Mouse (Mus musculus): ENCODE results near the gene Fut7. TPM values are rescaled to one million over a fixed set of nuclear protein-coding genes. Genes with fewer than 3 reads are reported as not detected.

The Fut7 gene
- total and polyA plus RNA-seq, 3 experiments: 0.08 to 0.21 TPM; not detected in 1

GRCm38 (mm10) chr2:25442682-25443081, 19.6 kb downstream of the Fut7 start:
- H3K27ac ChIP-seq (ENCODE audit: control insufficient read depth, low read depth, low read length): no peak overlapping the region
- H3K36me3 ChIP-seq (ENCODE audit: control insufficient read depth in 1 of 2, insufficient read depth in 2 of 2, low read length in 2 of 2): no peaks in the 10 kb centered on the region; a peak in 1 of 4 replicates
- H3K4me1 ChIP-seq (ENCODE audit: control insufficient read depth in 1 of 2, insufficient read depth in 2 of 2, low read length in 2 of 2): no peaks in the 10 kb centered on the region
- no peaks in the 10 kb centered on the region for H3K9me3 ChIP-seq (replicated peaks; ENCODE audit: insufficient read depth, low read length)
- H3K4me3 ChIP-seq (ENCODE audit: control insufficient read depth in 1 of 2, insufficient read depth in 1 of 2, low read depth in 2 of 2, low read length in 2 of 2): no peak overlapping the region
- H3K9ac ChIP-seq (ENCODE audit: control insufficient read depth, low read depth, low read length, poor library complexity, severe bottlenecking): no peak overlapping the region
- no peaks in the 10 kb centered on the region for H3K27me3 ChIP-seq (ENCODE audit: control insufficient read depth in 1 of 2, insufficient read depth in 2 of 2, low read length in 2 of 2)
- H3K79me2 ChIP-seq (ENCODE audit: control insufficient read depth, insufficient read depth, low read length, poor library complexity): no peaks in the 10 kb centered on the region
- no peak for DNase-seq (ENCODE audit: low read depth, low spot score)
- no peak for TF ChIP-seq NRF1 (IDR thresholded peaks at IDR 0.05; ENCODE audit: insufficient read depth, low read depth, low read length, poor library complexity, severe bottlenecking)
- TF ChIP-seq NELFE (IDR thresholded peaks at IDR 0.05; ENCODE audit: low read depth, low read length): no peak
- no peak for TF ChIP-seq ZKSCAN1 (IDR thresholded peaks at IDR 0.05; ENCODE audit: low read depth, low read length)
- TF ChIP-seq ZMIZ1 (IDR thresholded peaks at IDR 0.05; ENCODE audit: low read depth, low read length): no peak
- no peak for TF ChIP-seq POLR2A (IDR thresholded peaks at IDR 0.05; ENCODE audit: control insufficient read depth in 1 of 2, insufficient read depth in 1 of 2, low read depth in 1 of 2, low read length in 2 of 2, poor library complexity in 1 of 2)
- TF ChIP-seq HCFC1 (IDR thresholded peaks at IDR 0.05; ENCODE audit: low read depth, low read length): no peak

DNA sequence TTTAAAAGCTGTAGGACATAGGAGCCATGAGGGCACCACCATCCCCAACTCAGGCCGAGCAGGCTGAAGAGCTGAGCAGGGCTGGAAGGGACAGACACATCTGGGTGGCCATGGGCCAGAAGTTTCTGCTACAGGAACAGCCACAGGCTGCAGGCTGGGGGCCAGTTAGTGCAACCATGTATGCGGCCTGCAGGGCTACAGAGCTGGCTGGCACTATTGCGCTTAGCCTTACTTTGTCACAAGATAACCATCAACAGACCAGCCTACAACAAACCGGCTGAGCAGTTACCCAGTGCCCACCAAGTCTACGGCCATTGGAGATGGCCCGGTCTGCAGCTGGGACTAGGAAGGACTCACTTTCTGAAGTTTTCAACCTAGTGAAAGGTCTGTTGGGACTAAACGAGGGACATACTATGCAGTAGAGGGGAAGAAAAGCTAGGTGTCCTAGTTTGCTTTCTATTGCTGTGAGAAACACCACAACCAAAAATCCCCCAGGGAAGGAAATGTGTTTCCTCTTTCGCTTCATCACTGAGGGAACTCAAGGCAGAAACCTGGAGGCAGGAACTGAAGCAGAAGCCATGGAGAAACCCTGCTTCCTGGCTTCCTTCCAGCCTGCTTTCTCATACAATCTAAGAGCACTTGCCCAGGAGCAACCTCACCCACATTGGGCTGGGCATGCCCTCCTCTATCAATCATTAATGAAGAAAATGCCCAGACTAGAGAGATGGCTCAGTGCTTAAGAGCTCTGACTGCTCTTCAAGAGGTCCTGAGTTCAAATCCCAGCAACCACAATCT, 28.0 kb downstream of the Fut7 start:
- TF ChIP-seq ZNF384 (IDR thresholded peaks at IDR 0.05; ENCODE audit: low read depth, low read length): no peak
- TF ChIP-seq MYC (IDR thresholded peaks at IDR 0.05; ENCODE audit: low read depth, low read length): no peak
- TF ChIP-seq CTCF (IDR thresholded peaks at IDR 0.05 in 2 of 3, conservative IDR thresholded peaks at IDR 0.05 in 1 of 3; ENCODE audit: control insufficient read depth in 1 of 3, insufficient read depth in 1 of 3, low read depth in 2 of 3, low read length in 3 of 3, poor library complexity in 1 of 3, severe bottlenecking in 1 of 3): no peak
- TF ChIP-seq SMC3 (IDR thresholded peaks at IDR 0.05; ENCODE audit: low read depth, low read length): no peak
- H3K36me3 ChIP-seq (ENCODE audit: control insufficient read depth in 1 of 2, insufficient read depth in 2 of 2, low read length in 2 of 2): no peaks in the 10 kb centered on the region; a peak in 1 of 4 replicates
- no peak overlapping the region for H3K9ac ChIP-seq (ENCODE audit: control insufficient read depth, low read depth, low read length, poor library complexity, severe bottlenecking)
- no peak overlapping the region for H3K4me3 ChIP-seq (ENCODE audit: control insufficient read depth in 1 of 2, insufficient read depth in 1 of 2, low read depth in 2 of 2, low read length in 2 of 2)
- no peak for DNase-seq (ENCODE audit: low read depth, low spot score)
- H3K4me1 ChIP-seq (ENCODE audit: control insufficient read depth in 1 of 2, insufficient read depth in 2 of 2, low read length in 2 of 2): no peaks in the 10 kb centered on the region
- H3K27ac ChIP-seq (ENCODE audit: control insufficient read depth, low read depth, low read length): no peak overlapping the region
- H3K9me3 ChIP-seq (replicated peaks; ENCODE audit: insufficient read depth, low read length): no peaks in the 10 kb centered on the region
- H3K79me2 ChIP-seq (ENCODE audit: control insufficient read depth, insufficient read depth, low read length, poor library complexity): no peaks in the 10 kb centered on the region
- H3K27me3 ChIP-seq (ENCODE audit: control insufficient read depth in 1 of 2, insufficient read depth in 2 of 2, low read length in 2 of 2): no peaks in the 10 kb centered on the region

DNA sequence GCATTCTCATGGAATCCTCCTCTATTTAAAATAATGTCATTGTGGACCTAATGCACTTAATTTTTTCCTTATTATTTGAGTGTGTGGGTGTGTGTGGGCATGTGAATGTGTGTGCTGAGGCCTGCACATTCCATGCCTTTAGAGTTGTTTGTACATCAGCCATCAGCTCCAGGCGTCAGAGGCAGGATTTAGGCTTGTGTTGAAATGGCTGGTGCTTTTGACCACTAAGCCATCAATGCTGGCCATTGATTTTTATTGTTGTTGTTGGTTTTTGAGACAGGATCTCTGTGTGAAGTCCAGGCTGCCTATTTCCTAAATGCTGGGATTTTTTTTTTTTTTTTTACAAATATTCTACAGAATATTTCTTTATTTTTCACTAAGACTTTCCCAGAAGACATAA, 29.9 kb downstream of the Fut7 start:
- Histone ChIP-seq H3K79me2 (ENCODE audit: control insufficient read depth, insufficient read depth, low read length, poor library complexity) (no peaks in the 10 kb centered on the region), H3K36me3 (ENCODE audit: control insufficient read depth in 1 of 2, insufficient read depth in 2 of 2, low read length in 2 of 2) (no peaks in the 10 kb centered on the region), H3K4me1 (ENCODE audit: control insufficient read depth in 1 of 2, insufficient read depth in 2 of 2, low read length in 2 of 2) (no peaks in the 10 kb centered on the region), H3K4me3 (ENCODE audit: control insufficient read depth in 1 of 2, insufficient read depth in 1 of 2, low read depth in 2 of 2, low read length in 2 of 2) (no peak overlapping the region), H3K27me3 (ENCODE audit: control insufficient read depth in 1 of 2, insufficient read depth in 2 of 2, low read length in 2 of 2) (no peaks in the 10 kb centered on the region), H3K9ac (ENCODE audit: control insufficient read depth, low read depth, low read length, poor library complexity, severe bottlenecking) (no peak overlapping the region), H3K27ac (ENCODE audit: control insufficient read depth, low read depth, low read length) (no peak overlapping the region), H3K9me3 (replicated peaks; ENCODE audit: insufficient read depth, low read length) (no peaks in the 10 kb centered on the region)
- no peak for TF ChIP-seq KAT2A (conservative IDR thresholded peaks at IDR 0.05; ENCODE audit: low read depth, low read length)
- TF ChIP-seq EP300 (IDR thresholded peaks at IDR 0.05; ENCODE audit: low read depth in 1 of 2, low read length in 2 of 2): no peak
- no peak for DNase-seq (ENCODE audit: low read depth, low spot score)
